Mouse (Mus musculus): ENCODE data around the gene Lrrc4.

Gene Lrrc4

GRCm38 (mm10) chr6:28645231-28645630 is 186.3 kb downstream of the Lrrc4 start:
- no peak for DNase-seq

GRCm38 (mm10) chr6:28642909-28643308 is 188.6 kb downstream of the Lrrc4 start:
- DNase-seq = no peak

GRCm38 (mm10) chr6:28640088-28640487 is 191.5 kb downstream of the Lrrc4 start:
- no peak for DNase-seq

GRCm38 (mm10) chr6:28635531-28636348 is 195.8 kb downstream of the Lrrc4 start:
- DNase-seq = no peak

GRCm38 (mm10) chr6:28635092-28635491 is 196.5 kb downstream of the Lrrc4 start:
- no peak for DNase-seq

- no peak for DNase-seq
These were observed 197.9 kb downstream of the Lrrc4 start for GRCm38 (mm10) chr6:28633656-28634055.

GRCm38 (mm10) chr6:28633120-28633519 is 198.4 kb downstream of the Lrrc4 start:
- no peak for DNase-seq

GRCm38 (mm10) chr6:28630926-28631325 is 200.6 kb downstream of the Lrrc4 start:
- no peak for DNase-seq

- no peak for DNase-seq
These were observed 201.7 kb downstream of the Lrrc4 start for GRCm38 (mm10) chr6:28629866-28630265.

GRCm38 (mm10) chr6:28628408-28628807 is 203.1 kb downstream of the Lrrc4 start:
- DNase-seq = no peak

- DNase-seq = no peak
These were observed 208.6 kb downstream of the Lrrc4 start for GRCm38 (mm10) chr6:28622963-28623362.

- peak in 1 of 2 experiments; percentile 2 for DNase-seq
These were observed 209.0 kb downstream of the Lrrc4 start for GRCm38 (mm10) chr6:28622522-28622921.

- DNase-seq = no peak
These were observed 209.6 kb downstream of the Lrrc4 start for GRCm38 (mm10) chr6:28621961-28622360.

GRCm38 (mm10) chr6:28621431-28621830 is 210.1 kb downstream of the Lrrc4 start:
- DNase-seq = no peak

- DNase-seq = peak; percentile 27 to 47
These were observed 212.8 kb downstream of the Lrrc4 start for GRCm38 (mm10) chr6:28618751-28619153.

GRCm38 (mm10) chr6:28618299-28618698 is 213.2 kb downstream of the Lrrc4 start:
- DNase-seq = no peak

GRCm38 (mm10) chr6:28615966-28616365 is 215.6 kb downstream of the Lrrc4 start:
- DNase-seq = no peak

GRCm38 (mm10) chr6:28615408-28615807 is 216.1 kb downstream of the Lrrc4 start:
- DNase-seq = no peak

- no peak for DNase-seq
These were observed 216.7 kb downstream of the Lrrc4 start for GRCm38 (mm10) chr6:28614856-28615255.

- DNase-seq = no peak
These were observed 218.1 kb downstream of the Lrrc4 start for GRCm38 (mm10) chr6:28613441-28613840.
